Mouse (Mus musculus): ENCODE data around the gene Ebf1. TPM values are rescaled to one million over a fixed set of nuclear protein-coding genes. Genes with fewer than 3 reads are reported as not detected.

The Ebf1 gene
- total RNA-seq, 2 experiments from 2014 or later, result 55.7 to 56.6 TPM

- no peak for DNase-seq (ENCODE audit: low spot score in 2 of 2)
Measured at GRCm38 (mm10) chr11:44822312-44822711, 205.2 kb downstream of the Ebf1 start.

- DNase-seq (ENCODE audit: low spot score in 2 of 2), result no peak
Measured at GRCm38 (mm10) chr11:44832227-44832939, 215.3 kb downstream of the Ebf1 start.

GRCm38 (mm10) chr11:44832940-44833254 lies 215.8 kb downstream of the Ebf1 start:
- DNase-seq (ENCODE audit: low spot score in 2 of 2), result no peak

- no peak for DNase-seq (ENCODE audit: low spot score in 2 of 2)
Measured at GRCm38 (mm10) chr11:44833351-44833996, 216.4 kb downstream of the Ebf1 start.

- no peak for DNase-seq (ENCODE audit: low spot score in 2 of 2)
Measured at GRCm38 (mm10) chr11:44835166-44835565, 218.0 kb downstream of the Ebf1 start.

GRCm38 (mm10) chr11:44837592-44837991 lies 220.5 kb downstream of the Ebf1 start:
- no peak for DNase-seq (ENCODE audit: low spot score in 2 of 2)

GRCm38 (mm10) chr11:44841127-44842056 lies 224.3 kb downstream of the Ebf1 start:
- no peak for DNase-seq (ENCODE audit: low spot score in 2 of 2)

- no peak for DNase-seq (ENCODE audit: low spot score in 2 of 2)
Measured at GRCm38 (mm10) chr11:44851874-44852273, 234.8 kb downstream of the Ebf1 start.

GRCm38 (mm10) chr11:44852921-44853320 lies 235.8 kb downstream of the Ebf1 start:
- no peak for DNase-seq (ENCODE audit: low spot score in 2 of 2)

- DNase-seq (ENCODE audit: low spot score in 2 of 2), result no peak
Measured at GRCm38 (mm10) chr11:44854496-44854895, 237.4 kb downstream of the Ebf1 start.

GRCm38 (mm10) chr11:44861108-44861507 lies 244.0 kb downstream of the Ebf1 start:
- DNase-seq (ENCODE audit: low spot score in 2 of 2), result no peak

GRCm38 (mm10) chr11:44863910-44864309 lies 246.8 kb downstream of the Ebf1 start:
- no peak for DNase-seq (ENCODE audit: low spot score in 2 of 2)

- no peak for DNase-seq (ENCODE audit: low spot score in 2 of 2)
Measured at GRCm38 (mm10) chr11:44866476-44867149, 249.5 kb downstream of the Ebf1 start.

- no peak for DNase-seq (ENCODE audit: low spot score in 2 of 2)
Measured at GRCm38 (mm10) chr11:44867433-44867832, 250.3 kb downstream of the Ebf1 start.

GRCm38 (mm10) chr11:44873876-44874275 lies 256.8 kb downstream of the Ebf1 start:
- no peak for DNase-seq (ENCODE audit: low spot score in 2 of 2)

GRCm38 (mm10) chr11:44875171-44875570 lies 258.1 kb downstream of the Ebf1 start:
- no peak for DNase-seq (ENCODE audit: low spot score in 2 of 2)

GRCm38 (mm10) chr11:44881056-44881683 lies 264.1 kb downstream of the Ebf1 start:
- DNase-seq (ENCODE audit: low spot score in 2 of 2), result no peak

- no peak for DNase-seq (ENCODE audit: low spot score in 2 of 2)
Measured at GRCm38 (mm10) chr11:44882476-44882970, 265.4 kb downstream of the Ebf1 start.

- no peak for DNase-seq (ENCODE audit: low spot score in 2 of 2)
Measured at GRCm38 (mm10) chr11:44884337-44884736, 267.2 kb downstream of the Ebf1 start.

- no peak for DNase-seq (ENCODE audit: low spot score in 2 of 2)
Measured at GRCm38 (mm10) chr11:44886897-44887296, 269.8 kb downstream of the Ebf1 start.

- DNase-seq (ENCODE audit: low spot score in 2 of 2), result no peak
Measured at GRCm38 (mm10) chr11:44887691-44888090, 270.6 kb downstream of the Ebf1 start.
